Comparison of ENCODE assay signal across 8 mouse cellular contexts in genomic region chr8:75132485-75132884, GRCm38 (mm10). TPM values are rescaled to one million over a fixed set of nuclear protein-coding genes. Genes with fewer than 3 reads are reported as not detected.
DNase-seq lines count a peak whose midpoint lies in the region; ATAC-seq lines count a peak whose summit lies in the region.
"Had no signal": no experiment of that assay in that cellular context is flagged by ENCODE, and none has a peak within 500 bp of the region (broad histone marks: within the 10 kb centered on the region; RNA-seq: fewer than 3 reads in every experiment).

No protein-coding gene starts in this region.

- DNase-seq in midbrain, embryonic 14.5 days: peak; percentile 72
- DNase-seq in R1 (ENCODE audit: low read depth, low spot score): peak; percentile 44
- DNase-seq in cerebellum, adult 9-10 months: peak; percentile 59
- DNase-seq in liver, embryonic 11.5 days (ENCODE audit: low spot score): peak; percentile 47
- DNase-seq in splenic B cell, adult 2 months (ENCODE audit: low read depth, low spot score): peak; percentile 73

- ATAC-seq in midbrain, embryonic 14.5 days (ENCODE audit: low FRiP score, low TSS enrichment): no peak
- ATAC-seq in midbrain, embryonic 16.5 days: no peak
- peak; percentile 67 to 70; a peak in 3 of 4 replicates for ATAC-seq in hematopoietic stem cell, adult 5-6 weeks (replicated peaks in 1 of 2; ENCODE audit: insufficient read depth in 1 of 2, low FRiP score in 2 of 2, low TSS enrichment in 1 of 2, low read depth in 1 of 2, poor library complexity in 2 of 2, severe bottlenecking in 2 of 2)
- ATAC-seq in liver, embryonic 11.5 days (replicated peaks; ENCODE audit: low FRiP score): peak; percentile 27; the same call in 1 of the 2 replicates

- H3K4me2 ChIP-seq in midbrain, embryonic 14.5 days (ENCODE audit: low read length): no peak overlapping the region
- H3K4me2 ChIP-seq in midbrain, embryonic 16.5 days (ENCODE audit: low read length): no peak overlapping the region
- no peak overlapping the region for H3K4me2 ChIP-seq in liver, embryonic 11.5 days

- H3K9me3 ChIP-seq in midbrain, embryonic 14.5 days (ENCODE audit: control insufficient read depth, low read length): no peaks in the 10 kb centered on the region
- H3K9me3 ChIP-seq in midbrain, embryonic 16.5 days (replicated peaks; ENCODE audit: control insufficient read depth, low read length, poor library complexity, severe bottlenecking): no peaks in the 10 kb centered on the region
- no peaks in the 10 kb centered on the region for H3K9me3 ChIP-seq in liver, embryonic 11.5 days (ENCODE audit: control insufficient read depth, low read length)

- no peaks in the 10 kb centered on the region for H3K4me1 ChIP-seq in midbrain, embryonic 14.5 days (ENCODE audit: control insufficient read depth, insufficient read depth, low read length)
- H3K4me1 ChIP-seq in midbrain, embryonic 16.5 days (ENCODE audit: control insufficient read depth, insufficient read depth, low read length): no peaks in the 10 kb centered on the region
- peaks cover 23% of the 10 kb centered on the region for H3K4me1 ChIP-seq in liver, embryonic 11.5 days (replicated peaks; ENCODE audit: control insufficient read depth, insufficient read depth, low read length)

- peaks cover 16% of the 10 kb centered on the region for H3K36me3 ChIP-seq in midbrain, embryonic 14.5 days (ENCODE audit: control insufficient read depth, insufficient read depth, low read length)
- H3K36me3 ChIP-seq in midbrain, embryonic 16.5 days (ENCODE audit: control insufficient read depth, insufficient read depth, low read length): no peaks in the 10 kb centered on the region
- peaks cover 16% of the 10 kb centered on the region for H3K36me3 ChIP-seq in liver, embryonic 11.5 days (ENCODE audit: control insufficient read depth, insufficient read depth, low read length)
- no peaks in the 10 kb centered on the region for H3K36me3 ChIP-seq in splenic B cell, adult 2 months (ENCODE audit: control insufficient read depth, insufficient read depth, low read length, poor library complexity, severe bottlenecking)

- no peak overlapping the region for H3K4me3 ChIP-seq in midbrain, embryonic 14.5 days (replicated peaks; ENCODE audit: low read depth, low read length)
- no peak overlapping the region for H3K4me3 ChIP-seq in midbrain, embryonic 16.5 days (ENCODE audit: low read depth, low read length)
- no peak overlapping the region for H3K4me3 ChIP-seq in liver, embryonic 11.5 days (ENCODE audit: low read depth, low read length)
- H3K4me3 ChIP-seq: erythroblast, embryonic 14.5 days had no signal

- WGBS in midbrain, embryonic 14.5 days: 14% methylated on average over 3 of the region's 3 CpGs
- 16% methylated on average over 3 of the region's 3 CpGs for WGBS in midbrain, embryonic 16.5 days
- 11% methylated on average over 3 of the region's 3 CpGs for WGBS in liver, embryonic 11.5 days

- no peak overlapping the region for H3K9ac ChIP-seq in midbrain, embryonic 14.5 days (replicated peaks; ENCODE audit: low read length)
- no peak overlapping the region for H3K9ac ChIP-seq in midbrain, embryonic 16.5 days (ENCODE audit: low read depth, low read length)
- no peak overlapping the region for H3K9ac ChIP-seq in liver, embryonic 11.5 days (ENCODE audit: low read depth, low read length)

- H3K27me3 ChIP-seq in midbrain, embryonic 14.5 days (ENCODE audit: control insufficient read depth, insufficient read depth, low read length): no peaks in the 10 kb centered on the region
- H3K27me3 ChIP-seq in midbrain, embryonic 16.5 days (ENCODE audit: control insufficient read depth, insufficient read depth, low read depth, low read length): no peaks in the 10 kb centered on the region
- no peaks in the 10 kb centered on the region for H3K27me3 ChIP-seq in liver, embryonic 11.5 days (replicated peaks; ENCODE audit: control insufficient read depth, insufficient read depth, low read length)
- H3K27me3 ChIP-seq in splenic B cell, adult 2 months (ENCODE audit: control insufficient read depth, insufficient read depth, low read length, poor library complexity, severe bottlenecking): no peaks in the 10 kb centered on the region

- no peak overlapping the region for H3K27ac ChIP-seq in midbrain, embryonic 14.5 days (replicated peaks; ENCODE audit: low read depth, low read length)
- H3K27ac ChIP-seq in midbrain, embryonic 16.5 days (ENCODE audit: low read length): no peak overlapping the region
- no peak overlapping the region for H3K27ac ChIP-seq in liver, embryonic 11.5 days (ENCODE audit: low read depth, low read length)

RNA-seq across cellular contexts. Expression of gene Mcm5, which starts 23.1 kb away (rescaled TPM):
- polyA plus RNA-seq in midbrain, embryonic 14.5 days (2014; fragmentation: Nextera tagmentation; extraction: Ambion mirVana): 24.7 and 34.6 TPM in 2 replicates
- 23.0 and 24.9 TPM in 2 replicates for polyA plus RNA-seq in midbrain, embryonic 16.5 days (2015; fragmentation: Nextera tagmentation; extraction: Ambion mirVana)
- 183 and 185 TPM in 2 replicates for total RNA-seq in hematopoietic stem cell, adult 5-6 weeks (2017)
- polyA plus RNA-seq in liver, embryonic 11.5 days (2014; fragmentation: Nextera tagmentation; extraction: Ambion mirVana): 278 and 324 TPM in 2 replicates

RNA-seq across cellular contexts. Expression of gene Hmox1, which starts 39.1 kb away (rescaled TPM):
- polyA plus RNA-seq in midbrain, embryonic 14.5 days (2014; fragmentation: Nextera tagmentation; extraction: Ambion mirVana): 1.8 and 5.8 TPM in 2 replicates
- polyA plus RNA-seq in midbrain, embryonic 16.5 days (2015; fragmentation: Nextera tagmentation; extraction: Ambion mirVana): 9.5 and 9.7 TPM in 2 replicates
- total RNA-seq in hematopoietic stem cell, adult 5-6 weeks (2017): 2.6 and 8.8 TPM in 2 replicates
- polyA plus RNA-seq in liver, embryonic 11.5 days (2014; fragmentation: Nextera tagmentation; extraction: Ambion mirVana): 80.3 and 95.8 TPM in 2 replicates

Comparison
In these comparisons a context has a peak if more than half of its experiments do, and no peak if none do; other contexts are left out.
1. ATAC-seq: peak in hematopoietic stem cell, adult 5-6 weeks (2 of 2) and liver, embryonic 11.5 days (single experiment); none in midbrain, embryonic 14.5 days (single experiment) and midbrain, embryonic 16.5 days (single experiment).
2. Peak in every context shown above with its lines, with median percentiles within 50 percentile points of each other: DNase-seq.